Mouse (Mus musculus) embryonic stem cell, embryonic (primary cell): ENCODE data around the gene E2f1.

Experiments
- CTCF ChIA-PET, 4 experiments: fragments of 300-600 bp in 2 of 4; fragments of 350-600 bp in 2 of 4; sonication (Branson Sonifier 250); formaldehyde crosslinking; loops; one replicate each; lab custom pipeline; 2022; ENCODE audit warnings: inconsistent platforms in 2 of 4; lab: Charles Lee
- POLR2A ChIA-PET, 4 experiments: fragments of 300-600 bp in 2 of 4; fragments of 350-600 bp in 2 of 4; sonication (Branson Sonifier 250); formaldehyde crosslinking; loops; one replicate each; lab custom pipeline; 2022; ENCODE audit warnings: antibody characterized with exemption in 4 of 4, inconsistent platforms in 1 of 4; lab: Charles Lee

The E2f1 gene

DNA sequence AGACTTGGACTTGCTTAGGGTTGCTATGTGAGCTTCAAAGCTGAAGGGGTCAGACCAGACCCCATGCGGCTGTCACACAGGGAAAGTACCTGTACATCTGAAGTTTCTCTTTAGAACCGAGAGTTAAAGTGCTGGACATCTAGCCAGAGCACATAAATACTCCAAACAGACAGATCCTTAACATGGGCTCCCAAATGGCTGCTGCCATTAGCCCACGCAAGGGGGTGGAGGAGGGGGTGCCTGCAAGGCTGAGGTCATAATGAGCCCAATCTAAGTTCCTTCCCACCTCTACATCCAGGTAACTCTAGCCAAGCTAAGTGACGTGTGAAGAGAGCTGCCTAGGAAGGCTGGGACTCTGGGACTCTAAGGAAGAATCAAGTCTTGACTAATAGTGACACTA lies 18.2 kb downstream of the E2f1 start, which contains the start of gene Actl10:
Gene Actl10 (plus strand): TSS at position 301 of the 400 bp plus-strand sequence.
- ChIA-PET CTCF (interaction anchor here (1.0 to 5.2 kb wide), 25 partner anchors 8 to 162 kb away, joined by 3 to 27 read pairs (median 6); partner anchors contain the start of genes Pxmp4 (in 1 of the 4) and Zfp341 (in 1 of the 4)), POLR2A (interaction anchor here (0.8 to 28.3 kb wide), 38 partner anchors 8 to 187 kb away, joined by 3 to 479 read pairs (median 6); partner anchors contain the start of genes E2f1 (in 2 of the 4), Pxmp4 (in 2 of the 4), Snta1 (in 2 of the 4) and Zfp341 (in 2 of the 4))

- CTCF ChIA-PET = interaction anchor here in 3 of 4 experiments (0.6 to 5.2 kb wide), 13 partner anchors 8 to 139 kb away, joined by 3 to 27 read pairs (median 9); no protein-coding TSS in a partner anchor
- POLR2A ChIA-PET = interaction anchor here (0.5 to 28.3 kb wide), 27 partner anchors 10 to 919 kb away, joined by 3 to 479 read pairs (median 5); partner anchors contain the start of genes 4930519P11Rik (in 2 of the 4), E2f1 (in 2 of the 4), Pxmp4 (in 2 of the 4) and Zfp341 (in 2 of the 4)
Observed at GRCm38 (mm10) chr2:154550937-154551336, 18.8 kb downstream of the E2f1 start.

- ChIA-PET POLR2A (interaction anchor here in 3 of 4 experiments (0.8 to 28.3 kb wide), 13 partner anchors 11 to 241 kb away, joined by 3 to 479 read pairs (median 4); partner anchors contain the start of genes 4930519P11Rik (in 1 of the 3), E2f1 (in 1 of the 3), Necab3 (in 1 of the 3) and Raly (in 1 of the 3)), CTCF (interaction anchor here in 2 of 4 experiments (1.0 to 5.2 kb wide), 4 partner anchors 10 to 43 kb away, joined by 3 to 25 read pairs (median 5); no protein-coding TSS in a partner anchor)
Observed at GRCm38 (mm10) chr2:154549886-154550189, 19.9 kb downstream of the E2f1 start.

GRCm38 (mm10) chr2:154549127-154549885 lies 20.4 kb downstream of the E2f1 start:
- POLR2A ChIA-PET = interaction anchor here (0.6 to 28.3 kb wide), 21 partner anchors 10 to 242 kb away, joined by 3 to 479 read pairs (median 4); partner anchors contain the start of genes 4930519P11Rik (in 1 of the 4), E2f1 (in 1 of the 4), Necab3 (in 1 of the 4) and Raly (in 1 of the 4)
- CTCF ChIA-PET = interaction anchor here in 2 of 4 experiments (0.5 to 5.2 kb wide), 5 partner anchors 9 to 242 kb away, joined by 3 to 25 read pairs (median 5); partner anchors contain the start of genes Raly (in 1 of the 2) and a (in 1 of the 2)

GRCm38 (mm10) chr2:154548688-154549087 lies 21.0 kb downstream of the E2f1 start:
- CTCF ChIA-PET = interaction anchor here in 3 of 4 experiments (0.5 to 5.2 kb wide), 7 partner anchors 8 to 242 kb away, joined by 3 to 25 read pairs (median 6); partner anchors contain the start of genes Raly (in 1 of the 3) and a (in 1 of the 3)
- POLR2A ChIA-PET = interaction anchor here in 2 of 4 experiments (0.5 to 28.3 kb wide), 15 partner anchors 10 to 524 kb away, joined by 3 to 479 read pairs (median 4); partner anchors contain the start of genes Cdk5rap1 (in 1 of the 2), E2f1 (in 1 of the 2), Necab3 (in 1 of the 2) and Snta1 (in 1 of the 2)

GRCm38 (mm10) chr2:154546711-154547110 lies 23.0 kb downstream of the E2f1 start, which contains the start of gene 1700003F12Rik:
1700003F12Rik (plus strand) TSS chr2:154547085.
- ChIA-PET POLR2A (interaction anchor here in 2 of 4 experiments (0.7 to 28.3 kb wide), 7 partner anchors 9 to 135 kb away, joined by 3 to 479 read pairs (median 4); partner anchors contain the start of genes E2f1 (in 1 of the 2) and Necab3 (in 1 of the 2)), CTCF (no interaction called here)

- ChIA-PET CTCF (interaction anchor here (0.5 to 2.1 kb wide), 7 partner anchors 8 to 243 kb away, joined by 3 to 6 read pairs (median 3); partner anchors contain the start of gene Actl10 (in 2 of the 4)), POLR2A (interaction anchor here (0.7 to 28.3 kb wide), 22 partner anchors 2 to 803 kb away, joined by 3 to 479 read pairs (median 4); partner anchors contain the start of genes Actl10 (in 2 of the 4), 1700003F12Rik (in 1 of the 4), E2f1 (in 1 of the 4) and Necab3 (in 1 of the 4))
Observed at GRCm38 (mm10) chr2:154543567-154544347, 25.9 kb downstream of the E2f1 start.

- CTCF ChIA-PET = interaction anchor here (0.6 to 3.3 kb wide), 7 partner anchors 8 to 446 kb away, joined by 3 to 15 read pairs (median 3); partner anchors contain the start of gene Actl10 (in 2 of the 4)
- POLR2A ChIA-PET = interaction anchor here (0.7 to 28.3 kb wide), 23 partner anchors 4 to 169 kb away, joined by 3 to 479 read pairs (median 4); partner anchors contain the start of genes Actl10 (in 3 of the 4), 1700003F12Rik (in 1 of the 4), Cdk5rap1 (in 1 of the 4) and E2f1 (in 1 of the 4)
Observed at GRCm38 (mm10) chr2:154541630-154542029, 28.1 kb downstream of the E2f1 start.

DNA sequence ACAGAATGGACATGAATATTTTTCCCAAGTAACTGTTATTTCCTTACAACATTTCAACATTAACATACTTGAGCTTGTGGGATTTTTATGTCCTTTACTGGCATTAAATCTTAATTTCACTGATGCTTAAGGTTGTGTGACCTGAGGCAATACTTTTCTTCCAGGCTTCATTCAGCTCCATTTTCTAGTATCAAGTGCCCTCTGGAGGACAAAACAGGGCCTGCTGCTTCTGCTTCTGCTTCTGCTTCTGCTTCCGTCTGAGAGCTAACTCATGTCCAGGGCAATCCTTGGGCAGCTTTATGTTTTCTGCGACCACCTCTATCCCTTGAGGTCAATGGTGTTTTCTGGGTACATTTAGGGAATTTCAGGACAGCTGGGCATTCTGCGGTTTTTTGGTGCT lies 30.0 kb downstream of the E2f1 start:
- ChIA-PET CTCF (interaction anchor here (0.6 to 3.3 kb wide), 30 partner anchors 10 to 174 kb away, joined by 3 to 25 read pairs (median 4); partner anchors contain the start of genes Actl10 (in 2 of the 4), Pxmp4 (in 1 of the 4) and Snta1 (in 1 of the 4)), POLR2A (interaction anchor here (0.5 to 28.3 kb wide), 32 partner anchors 4 to 593 kb away, joined by 3 to 479 read pairs (median 4); partner anchors contain the start of genes Actl10 (in 3 of the 4), 1700003F12Rik (in 1 of the 4), E2f1 (in 1 of the 4) and Necab3 (in 1 of the 4))

DNA sequence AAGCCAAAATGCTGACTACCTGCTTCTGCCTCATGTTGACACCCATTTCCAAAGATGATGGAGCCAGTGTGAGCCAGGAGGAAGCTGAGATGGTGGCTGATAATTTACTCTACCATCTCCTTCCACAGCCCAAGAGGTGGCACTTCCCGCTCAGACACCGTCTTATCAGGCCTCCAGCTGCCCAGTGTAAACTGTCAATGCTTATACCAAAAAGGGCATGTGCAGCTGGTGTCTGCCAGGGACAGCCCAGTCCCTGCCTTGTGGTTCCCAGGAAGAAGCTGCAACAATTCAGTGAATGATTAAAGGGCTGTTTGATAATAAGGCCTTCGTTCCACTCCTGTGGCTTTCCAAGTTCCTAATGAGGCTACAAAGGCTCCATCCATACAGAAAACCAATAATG lies 31.0 kb downstream of the E2f1 start:
- ChIA-PET POLR2A (interaction anchor here in 3 of 4 experiments (1.1 to 28.3 kb wide), 13 partner anchors 3 to 177 kb away, joined by 3 to 479 read pairs (median 10); partner anchors contain the start of genes Actl10 (in 3 of the 3), 1700003F12Rik (in 1 of the 3), E2f1 (in 1 of the 3) and Necab3 (in 1 of the 3)), CTCF (interaction anchor here in 3 of 4 experiments (0.5 to 2.4 kb wide), 10 partner anchors 10 to 127 kb away, joined by 3 to 9 read pairs (median 5); no protein-coding TSS in a partner anchor)

DNA sequence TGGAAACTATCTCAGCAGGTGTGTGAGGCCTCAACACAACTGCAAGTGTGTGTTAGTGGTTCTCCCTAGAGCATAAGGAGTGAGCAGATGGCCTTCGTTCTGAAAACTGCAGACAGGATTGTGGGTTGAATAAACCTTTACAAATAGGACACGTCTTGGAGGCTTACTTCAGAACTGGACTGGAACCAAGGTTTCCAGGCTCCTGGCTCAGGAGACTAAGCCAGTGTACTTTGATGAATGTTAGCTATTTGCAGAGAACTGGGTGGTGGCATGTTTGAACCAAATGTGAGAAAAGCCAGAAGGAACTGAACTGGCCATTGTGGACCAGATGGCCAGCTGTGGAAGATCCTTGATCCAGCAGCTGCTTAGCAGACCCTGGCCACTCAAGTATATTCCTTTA lies 31.4 kb downstream of the E2f1 start:
- CTCF ChIA-PET = interaction anchor here in 3 of 4 experiments (0.5 to 1.8 kb wide), 7 partner anchors 14 to 879 kb away, joined by 3 to 7 read pairs (median 4); no protein-coding TSS in a partner anchor

DNA sequence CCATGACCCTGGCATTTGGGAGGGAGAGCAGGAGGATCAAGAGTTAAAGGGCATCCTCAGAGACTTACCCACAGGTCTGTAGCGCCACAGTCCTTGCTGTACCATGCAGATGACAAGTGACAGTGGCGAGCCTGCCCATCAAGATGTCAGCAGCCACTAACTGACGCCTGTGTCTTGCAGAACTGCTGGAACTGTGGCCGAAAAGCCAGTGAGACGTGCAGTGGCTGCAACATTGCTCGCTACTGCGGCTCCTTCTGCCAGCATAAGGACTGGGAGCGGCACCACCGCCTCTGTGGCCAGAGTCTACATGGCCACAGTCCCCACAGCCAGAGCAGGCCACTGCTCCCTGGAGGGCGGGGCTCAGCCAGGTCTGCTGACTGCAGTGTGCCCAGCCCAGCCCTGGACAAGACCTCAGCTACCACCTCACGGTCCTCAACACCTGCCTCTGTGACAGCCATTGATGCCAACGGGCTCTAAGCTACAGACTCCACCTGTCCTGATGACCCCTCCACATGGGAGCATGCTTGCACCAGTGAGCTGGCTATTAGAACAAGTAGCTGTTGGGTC lies 34.9 kb downstream of the E2f1 start:
- POLR2A ChIA-PET = interaction anchor here in 2 of 4 experiments (0.5 to 28.3 kb wide), 12 partner anchors 11 to 109 kb away, joined by 3 to 479 read pairs (median 4); partner anchors contain the start of genes 1700003F12Rik (in 1 of the 2), Actl10 (in 1 of the 2), E2f1 (in 1 of the 2) and Necab3 (in 1 of the 2)
- CTCF ChIA-PET = interaction anchor here in 2 of 4 experiments (0.7 to 1.1 kb wide), 4 partner anchors 9 to 109 kb away, joined by 3 read pairs; no protein-coding TSS in a partner anchor

More for the DNA sequence above, 31.4 kb downstream of the E2f1 start:
- POLR2A ChIA-PET = interaction anchor here in 2 of 4 experiments (0.5 to 28.3 kb wide), 13 partner anchors 3 to 113 kb away, joined by 3 to 479 read pairs (median 8); partner anchors contain the start of genes Actl10 (in 2 of the 2), 1700003F12Rik (in 1 of the 2), 4930519P11Rik (in 1 of the 2) and E2f1 (in 1 of the 2)

GRCm38 (mm10) chr2:154532888-154533287 lies 36.8 kb downstream of the E2f1 start:
- ChIA-PET POLR2A (interaction anchor here (0.6 to 28.3 kb wide), 26 partner anchors 8 to 1401 kb away, joined by 3 to 479 read pairs (median 3); partner anchors contain the start of genes 1700003F12Rik (in 1 of the 4), Actl10 (in 1 of the 4), E2f1 (in 1 of the 4) and Necab3 (in 1 of the 4)), CTCF (interaction anchor here (0.6 to 1.7 kb wide), 11 partner anchors 9 to 1530 kb away, joined by 3 to 24 read pairs (median 3); no protein-coding TSS in a partner anchor)

- POLR2A ChIA-PET = interaction anchor here in 1 of 4 experiments (5.0 kb wide), 1 partner anchor 13 kb away, joined by 24 read pairs; no protein-coding TSS in a partner anchor
- CTCF ChIA-PET = no interaction called here
Observed at GRCm38 (mm10) chr2:154526531-154526930, 43.2 kb downstream of the E2f1 start.

- ChIA-PET CTCF (interaction anchor here in 2 of 4 experiments (0.5 to 1.1 kb wide), 2 partner anchors 40 to 126 kb away, joined by 3 to 4 read pairs; no protein-coding TSS in a partner anchor), POLR2A (interaction anchor here in 2 of 4 experiments (0.8 to 5.0 kb wide), 7 partner anchors 10 to 103 kb away, joined by 3 to 24 read pairs (median 8); no protein-coding TSS in a partner anchor)
Observed at GRCm38 (mm10) chr2:154525285-154525684, 44.4 kb downstream of the E2f1 start.
